Mouse (Mus musculus) forelimb bud, embryonic 11.5 days (tissue): ENCODE data around the gene Lrrc56.

Experiments
- DNase-seq: peaks from one replicate; pipeline ENCODE4 v3.0.0-alpha.2; 2012; ENCODE audit warnings: low read depth, low spot score

Lrrc56 gene

GRCm38 (mm10) chr7:141191796-141192685 is 1.9 kb upstream of the Lrrc56 start:
- no peak for DNase-seq

- no peak for DNase-seq
Observed at GRCm38 (mm10) chr7:141192776-141193347, 1.1 kb upstream of the Lrrc56 start.

GRCm38 (mm10) chr7:141193348-141193856 is 555 bp upstream of the Lrrc56 start:
- no peak for DNase-seq

- DNase-seq, result no peak
Observed at GRCm38 (mm10) chr7:141194409-141194808, 452 bp downstream of the Lrrc56 start.

- peak; percentile 90 for DNase-seq
Observed at GRCm38 (mm10) chr7:141194830-141195229, 873 bp downstream of the Lrrc56 start.

- no peak for DNase-seq
Observed at GRCm38 (mm10) chr7:141195754-141196153, 1.8 kb downstream of the Lrrc56 start.

GRCm38 (mm10) chr7:141196619-141197282 is 2.8 kb downstream of the Lrrc56 start:
- DNase-seq, result no peak

GRCm38 (mm10) chr7:141198121-141198520 is 4.2 kb downstream of the Lrrc56 start:
- DNase-seq, result no peak

- DNase-seq, result no peak
Observed at GRCm38 (mm10) chr7:141204546-141204945, 10.6 kb downstream of the Lrrc56 start.

- no peak for DNase-seq
Observed at GRCm38 (mm10) chr7:141205504-141205903, 11.5 kb downstream of the Lrrc56 start.

GRCm38 (mm10) chr7:141206182-141206937 is 12.4 kb downstream of the Lrrc56 start:
- DNase-seq, result no peak

- no peak for DNase-seq
Observed at GRCm38 (mm10) chr7:141209526-141209925, 15.6 kb downstream of the Lrrc56 start.

- DNase-seq, result no peak
Observed at GRCm38 (mm10) chr7:141210137-141210536, 16.2 kb downstream of the Lrrc56 start.

- DNase-seq, result no peak
Observed at GRCm38 (mm10) chr7:141210606-141211131, 16.7 kb downstream of the Lrrc56 start.

- DNase-seq, result no peak
Observed at GRCm38 (mm10) chr7:141213133-141213532, 19.2 kb downstream of the Lrrc56 start.

GRCm38 (mm10) chr7:141213605-141214235 is 19.8 kb downstream of the Lrrc56 start, which contains the start of gene Lmntd2:
Gene Lmntd2, minus strand, starts transcription at chr7:141214080.
- no peak for DNase-seq

- no peak for DNase-seq
Observed at GRCm38 (mm10) chr7:141214310-141214709, 20.4 kb downstream of the Lrrc56 start.

- peak; percentile 96 for DNase-seq
Observed at GRCm38 (mm10) chr7:141215101-141215879, 21.3 kb downstream of the Lrrc56 start, which contains the start of gene Rassf7. Gene Rassf7, plus strand, starts transcription at chr7:141215860.

- no peak for DNase-seq
Observed at GRCm38 (mm10) chr7:141215880-141216733, 22.1 kb downstream of the Lrrc56 start.
